Mouse (Mus musculus) urinary bladder, postnatal 4 days (tissue): ENCODE measurements around the gene Mrgpre.

Experiments
- DNase-seq, 2 experiments: peaks; one replicate each; pipeline ENCODE4 v3.0.0; 2021 to 2022; ENCODE audit warnings: low spot score in 2 of 2

Gene Mrgpre

GRCm38 (mm10) chr7:143777375-143777774, 6.9 kb downstream of the Mrgpre start:
- DNase-seq: no peak

GRCm38 (mm10) chr7:143776137-143776536, 8.2 kb downstream of the Mrgpre start:
- no peak for DNase-seq

- no peak for DNase-seq
Observed at GRCm38 (mm10) chr7:143769461-143769860, 14.8 kb downstream of the Mrgpre start.

GRCm38 (mm10) chr7:143768267-143768666, 16.0 kb downstream of the Mrgpre start:
- DNase-seq: no peak

- no peak for DNase-seq
Observed at GRCm38 (mm10) chr7:143766893-143767292, 17.4 kb downstream of the Mrgpre start, which contains the start of gene Mrgprg. Gene Mrgprg (minus strand): TSS chr7:143766993.

GRCm38 (mm10) chr7:143764876-143765530, 19.3 kb downstream of the Mrgpre start:
- no peak for DNase-seq

GRCm38 (mm10) chr7:143763794-143764193, 20.5 kb downstream of the Mrgpre start:
- no peak for DNase-seq

- DNase-seq: no peak
Observed at GRCm38 (mm10) chr7:143758956-143759355, 25.3 kb downstream of the Mrgpre start.

- DNase-seq: no peak
Observed at GRCm38 (mm10) chr7:143757696-143758095, 26.6 kb downstream of the Mrgpre start.

GRCm38 (mm10) chr7:143757027-143757390, 27.3 kb downstream of the Mrgpre start:
- DNase-seq: peak; percentile 54 to 76

GRCm38 (mm10) chr7:143756125-143757026, 27.9 kb downstream of the Mrgpre start, which contains the start of gene Osbpl5:
Gene Osbpl5 (minus strand): TSS chr7:143756985.
- DNase-seq: no peak

GRCm38 (mm10) chr7:143755357-143756124, 28.8 kb downstream of the Mrgpre start:
- DNase-seq: no peak

GRCm38 (mm10) chr7:143753990-143754715, 30.1 kb downstream of the Mrgpre start:
- no peak for DNase-seq

GRCm38 (mm10) chr7:143752606-143753005, 31.7 kb downstream of the Mrgpre start:
- no peak for DNase-seq

- DNase-seq: no peak
Observed at GRCm38 (mm10) chr7:143752056-143752455, 32.2 kb downstream of the Mrgpre start.

- no peak for DNase-seq
Observed at GRCm38 (mm10) chr7:143751380-143751779, 32.9 kb downstream of the Mrgpre start.

- DNase-seq: no peak
Observed at GRCm38 (mm10) chr7:143749045-143749444, 35.3 kb downstream of the Mrgpre start.

GRCm38 (mm10) chr7:143748041-143748868, 36.0 kb downstream of the Mrgpre start:
- peak; percentile 83 to 87 for DNase-seq

- DNase-seq: no peak
Observed at GRCm38 (mm10) chr7:143740653-143741052, 43.6 kb downstream of the Mrgpre start.
